Mouse (Mus musculus): ENCODE results near the gene Fli1.

Gene Fli1

DNA sequence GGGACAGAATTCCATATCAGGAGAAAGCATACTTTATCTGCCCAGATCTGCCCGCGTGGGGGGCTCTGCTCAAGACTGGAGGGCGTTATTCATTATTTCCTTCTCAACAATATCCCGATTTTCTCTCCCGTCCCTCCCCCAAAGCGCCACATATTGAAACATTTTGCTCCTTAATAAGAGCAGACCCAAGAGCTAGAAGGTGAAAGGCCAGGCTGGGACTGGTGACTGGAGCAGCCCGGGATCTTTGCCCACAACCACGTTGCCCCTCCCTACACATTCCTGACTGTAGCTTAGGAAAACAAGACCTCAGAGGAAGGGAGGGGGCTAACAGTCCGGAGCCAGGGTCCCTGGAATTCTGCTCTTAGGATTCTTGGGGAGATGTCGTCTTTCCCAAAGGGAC lies 7.9 kb upstream of the Fli1 start:
- no peak for DNase-seq (ENCODE audit: extremely low read depth, low read depth)

DNA sequence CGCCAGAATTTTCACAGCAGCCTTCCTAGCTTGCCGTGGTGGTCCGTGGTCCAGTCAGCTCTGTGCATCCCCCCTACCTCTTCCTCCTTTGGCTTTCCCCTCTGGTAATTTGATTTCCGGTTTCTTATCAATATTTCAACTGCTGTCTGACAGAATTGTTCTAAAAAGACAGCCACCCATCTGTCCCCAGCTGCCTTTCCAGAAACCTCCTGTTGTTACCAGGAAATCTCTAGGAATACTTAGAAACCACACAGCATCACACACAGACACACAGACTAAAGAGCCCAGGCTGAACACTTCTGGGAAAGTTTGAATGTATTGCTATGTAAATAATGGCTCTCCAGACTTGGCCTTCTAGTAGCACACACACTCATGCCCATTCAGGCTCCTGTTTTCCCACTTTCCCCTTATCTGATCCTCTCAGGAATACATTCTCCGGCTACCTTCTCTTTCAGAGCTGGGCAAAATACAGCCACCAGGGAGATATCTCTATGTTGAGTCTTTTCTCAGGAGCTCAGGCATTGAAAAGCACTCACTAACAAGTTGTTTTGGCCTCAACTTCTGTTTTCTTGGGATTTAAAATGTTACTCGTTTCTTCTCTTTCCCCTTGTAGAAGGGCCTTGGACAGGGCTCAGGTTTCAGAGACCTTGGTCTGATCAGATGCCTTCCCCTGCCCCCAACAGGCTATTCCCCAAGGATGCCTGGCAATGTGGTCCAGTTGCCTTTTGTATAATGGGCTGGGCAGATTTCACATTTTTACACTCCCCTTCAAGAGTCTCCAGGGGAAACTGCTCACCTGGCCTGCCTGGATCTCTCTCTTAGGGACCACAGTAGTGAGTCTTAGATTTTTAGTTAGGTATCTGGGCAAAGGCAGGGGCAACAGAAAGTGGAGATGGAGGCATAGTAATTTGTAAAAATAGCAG lies 7.1 kb upstream of the Fli1 start:
- DNase-seq (ENCODE audit: extremely low read depth, low read depth), result peak; percentile 77

DNA sequence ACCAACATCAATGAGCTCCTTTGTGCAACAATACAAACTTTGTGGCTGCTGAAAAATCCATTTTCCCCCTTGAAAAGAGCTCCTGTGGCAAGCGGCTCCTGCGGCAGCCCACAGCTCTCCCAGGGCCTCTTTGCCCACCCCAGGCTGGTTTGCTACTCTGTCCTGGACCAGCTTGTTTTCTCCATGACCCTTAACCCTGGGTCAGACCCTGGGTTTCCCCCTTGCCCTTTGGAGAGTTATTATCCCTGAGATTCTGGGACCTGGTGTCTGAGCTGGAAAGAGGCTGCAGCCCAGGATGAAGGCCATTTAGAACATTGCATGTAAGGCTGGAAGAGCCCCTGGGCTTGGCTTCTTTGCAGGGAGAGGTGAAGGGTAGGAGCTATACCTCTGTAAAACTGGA lies 4.1 kb upstream of the Fli1 start:
- DNase-seq (ENCODE audit: extremely low read depth, low read depth), result no peak

DNA sequence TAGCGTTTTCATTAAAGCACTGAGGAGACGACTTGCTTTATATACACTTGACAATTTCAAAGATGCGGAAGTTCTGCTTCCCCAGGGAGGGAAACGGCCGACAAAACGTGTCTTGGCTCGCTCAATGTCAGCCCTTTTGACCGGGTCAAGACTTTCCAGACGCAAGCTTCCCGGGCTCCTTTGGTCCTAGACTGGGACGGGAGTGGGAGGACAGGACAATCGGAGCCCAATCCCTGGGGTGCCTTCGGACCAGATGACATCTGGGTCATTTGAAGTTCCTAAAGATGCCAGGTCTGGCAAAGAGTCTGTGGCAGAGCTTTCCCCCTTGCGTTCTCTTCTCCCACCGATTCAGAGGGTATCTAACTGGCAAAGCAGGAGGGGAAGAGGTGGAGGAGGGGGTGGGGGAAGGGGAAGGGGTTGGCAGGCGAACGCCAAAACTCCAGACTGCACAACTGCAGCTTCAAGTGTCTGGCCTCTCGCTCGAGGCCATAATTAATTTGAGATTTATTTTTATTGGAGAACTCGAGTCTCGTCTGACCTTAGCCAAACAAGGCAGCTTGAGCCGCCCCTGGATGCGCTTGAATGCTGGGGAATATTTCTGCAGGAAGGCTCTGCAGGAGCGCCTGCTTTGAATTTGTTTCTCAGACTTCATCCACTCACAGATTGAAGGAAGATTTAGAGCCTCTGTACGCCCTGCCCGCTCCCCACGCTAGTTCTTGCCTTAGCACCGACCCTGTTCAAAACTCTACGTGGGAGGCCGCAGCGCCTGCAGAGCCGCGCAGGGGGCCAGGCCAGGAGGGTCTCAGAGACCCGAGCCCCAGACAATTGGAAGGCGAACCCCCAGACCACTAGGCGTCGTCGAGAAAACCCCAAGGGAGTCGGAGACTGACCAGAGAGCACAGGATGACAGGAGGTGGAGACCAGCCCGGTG lies 2.3 kb upstream of the Fli1 start:
- no peak for DNase-seq (ENCODE audit: extremely low read depth, low read depth)

DNA sequence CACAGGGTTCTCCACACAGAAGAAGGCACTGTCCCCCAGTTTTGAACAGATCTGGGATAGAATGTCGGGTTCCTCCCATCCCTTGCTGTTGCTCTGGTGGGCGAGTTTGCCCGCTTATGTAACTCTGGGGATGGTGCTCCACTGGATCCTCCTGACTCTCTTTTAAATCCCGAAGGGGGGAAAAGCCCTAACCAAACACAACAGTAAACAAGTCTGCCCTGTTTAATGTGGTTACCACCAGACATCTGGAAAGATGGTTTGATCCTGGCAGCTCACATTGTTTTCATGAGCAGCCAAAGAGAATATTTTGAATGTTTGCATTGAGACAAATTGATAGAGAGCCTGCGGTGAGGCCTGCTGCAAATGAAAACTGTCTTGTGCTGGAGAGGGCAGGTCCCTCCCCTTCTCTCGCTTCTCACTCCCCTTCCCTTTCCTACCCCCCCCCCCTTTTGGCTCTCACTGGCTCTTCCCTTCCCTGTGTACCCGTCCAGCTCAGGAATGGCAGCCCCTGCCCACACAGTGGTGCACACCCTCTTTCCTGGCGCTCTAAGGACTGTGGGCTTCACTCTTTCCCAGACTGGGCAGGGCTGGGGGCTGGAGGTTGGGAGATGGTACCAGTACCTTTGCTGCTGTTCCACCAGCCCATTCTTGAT lies 1.4 kb upstream of the Fli1 start:
- DNase-seq (ENCODE audit: extremely low read depth, low read depth), result no peak

DNA sequence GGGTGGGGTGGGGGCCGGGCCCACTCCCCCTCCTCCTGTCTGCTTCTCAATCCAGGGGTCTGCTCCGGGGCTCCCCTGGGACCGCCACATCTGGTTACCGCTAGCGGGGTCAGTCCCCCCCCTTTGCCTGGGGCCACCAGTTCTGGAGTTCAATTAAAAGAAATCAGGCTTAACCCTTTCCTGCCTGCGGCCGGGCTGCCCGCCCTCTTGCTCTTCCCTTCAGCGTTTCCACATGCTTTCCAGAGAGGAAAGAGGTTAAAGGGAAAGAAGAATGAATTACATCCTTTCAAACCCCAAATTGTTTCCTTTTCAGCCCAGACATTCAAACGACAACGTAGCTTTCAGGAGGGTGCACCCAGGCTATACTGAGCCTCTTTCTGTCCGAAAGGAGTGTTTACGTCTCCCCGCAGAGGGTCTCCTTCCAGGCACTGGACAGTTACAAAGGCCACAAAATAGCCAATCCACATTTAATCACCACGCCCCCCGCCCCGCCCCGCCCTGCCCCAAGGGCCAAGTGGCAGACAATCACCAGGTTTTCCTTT lies 450 bp upstream of the Fli1 start:
- DNase-seq (ENCODE audit: extremely low read depth, low read depth), result no peak

DNA sequence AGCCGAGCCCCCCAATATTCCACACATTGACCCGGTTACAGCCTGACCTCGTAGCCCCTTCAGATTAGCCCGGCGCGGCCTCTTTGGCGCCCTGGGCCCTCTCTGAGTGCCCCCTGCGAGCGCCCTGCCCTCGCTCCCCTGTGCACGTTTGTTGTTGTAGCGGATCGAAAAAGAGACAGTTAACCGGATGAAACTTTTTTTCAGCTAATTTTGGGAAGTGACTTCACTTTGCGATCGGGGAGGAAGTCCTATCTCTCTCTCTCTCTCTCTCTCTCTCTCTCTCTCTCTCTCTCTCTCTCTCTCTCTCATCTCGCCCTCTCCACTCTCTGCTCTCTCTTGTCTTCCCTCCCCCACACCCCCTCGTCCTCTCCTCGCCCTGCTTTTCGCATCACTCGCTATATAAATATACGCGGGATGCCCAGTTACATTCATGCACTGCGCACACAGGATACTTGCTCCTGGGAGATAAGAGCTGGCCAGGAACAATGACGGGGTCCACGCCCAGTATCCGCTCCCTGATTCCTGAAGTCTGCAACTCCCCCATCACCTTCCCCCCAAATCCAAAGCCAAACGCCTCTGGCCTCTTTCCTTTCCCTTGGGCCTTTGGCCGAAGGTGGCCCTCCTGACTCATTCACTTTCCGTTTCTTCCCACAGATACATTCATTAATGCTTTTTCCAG lies 1.3 kb downstream of the Fli1 start:
- DNase-seq (ENCODE audit: extremely low read depth, low read depth), result peak; percentile 84

DNA sequence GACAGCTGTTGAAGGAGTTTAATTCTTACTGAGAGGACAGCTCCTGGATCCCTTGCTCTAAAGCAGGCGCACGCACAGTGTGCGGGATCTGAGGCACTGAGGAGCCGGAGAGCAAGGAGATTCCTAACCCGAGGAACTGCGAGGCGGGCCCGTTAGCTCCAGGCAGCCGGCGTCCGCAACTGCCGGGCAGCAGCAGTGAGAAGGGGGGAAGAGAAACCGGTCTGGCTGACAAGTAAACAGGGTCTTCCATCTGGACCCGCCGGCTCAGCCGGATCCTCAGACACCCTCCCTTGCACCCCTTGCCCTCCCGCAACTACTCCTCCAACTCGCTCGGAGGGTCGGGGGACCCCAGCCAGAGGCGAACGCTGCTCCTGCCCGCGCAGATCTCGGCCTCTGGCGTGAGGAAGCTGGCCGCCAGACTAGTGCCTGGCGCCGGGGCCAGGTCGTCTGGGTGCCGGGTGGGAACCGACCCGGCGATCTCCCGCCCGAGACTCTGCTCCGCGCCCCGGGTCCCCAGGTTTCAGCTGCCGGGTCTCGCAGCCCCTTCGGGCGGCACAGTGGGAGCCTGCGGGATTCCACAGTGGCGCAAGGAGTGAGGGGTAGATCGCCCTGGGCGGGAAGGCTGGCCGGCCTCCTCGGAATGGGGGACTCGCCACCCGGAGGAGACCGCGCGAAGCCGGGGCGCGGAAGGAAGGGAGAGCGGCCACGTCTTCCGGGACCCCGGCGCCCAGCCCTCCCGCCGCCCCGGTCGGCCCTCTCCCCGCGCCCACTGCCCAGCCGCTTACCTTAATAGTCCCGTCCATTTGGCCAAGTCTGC lies 2.0 kb downstream of the Fli1 start:
- DNase-seq (ENCODE audit: extremely low read depth, low read depth), result no peak

DNA sequence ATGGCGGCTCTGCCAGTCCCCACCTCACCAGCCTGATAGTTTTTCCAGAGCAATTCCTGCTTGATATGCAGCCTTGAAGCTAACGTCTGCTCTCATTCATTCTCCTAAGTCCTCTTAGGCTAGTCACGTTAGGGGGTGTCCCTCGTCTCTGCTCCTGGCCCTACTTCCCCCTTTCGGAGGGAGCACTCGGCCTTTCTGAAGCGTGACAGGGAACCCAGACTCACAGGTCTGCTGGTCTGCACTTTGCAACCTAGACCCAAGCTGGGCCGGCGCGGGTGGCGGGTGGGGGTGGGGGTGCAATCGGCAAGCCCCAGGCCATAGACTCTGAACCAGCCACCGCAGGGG lies 2.6 kb downstream of the Fli1 start:
- peak; percentile 94 for DNase-seq (ENCODE audit: extremely low read depth, low read depth)

DNA sequence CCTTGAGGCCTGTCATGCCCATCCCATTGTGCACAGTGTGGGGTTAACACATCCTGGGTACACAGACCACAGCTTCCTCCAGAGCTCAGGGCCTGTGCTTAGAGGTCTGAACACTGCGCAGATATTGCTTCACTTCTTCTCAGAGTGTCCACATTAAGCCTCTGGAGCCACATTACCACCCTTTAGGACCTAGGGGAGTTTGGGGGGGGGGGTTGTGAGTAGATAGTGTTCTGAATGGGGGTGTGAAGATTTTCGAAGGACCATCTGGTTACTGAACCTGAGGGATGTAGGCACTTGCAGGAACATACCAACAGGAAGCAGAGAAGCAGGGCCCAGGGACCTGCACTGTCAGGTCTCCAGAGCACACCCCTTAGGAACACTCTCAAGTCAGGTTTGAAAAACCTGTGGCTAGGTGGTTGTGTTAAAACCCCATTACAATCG lies 3.3 kb downstream of the Fli1 start:
- no peak for DNase-seq (ENCODE audit: extremely low read depth, low read depth)

DNA sequence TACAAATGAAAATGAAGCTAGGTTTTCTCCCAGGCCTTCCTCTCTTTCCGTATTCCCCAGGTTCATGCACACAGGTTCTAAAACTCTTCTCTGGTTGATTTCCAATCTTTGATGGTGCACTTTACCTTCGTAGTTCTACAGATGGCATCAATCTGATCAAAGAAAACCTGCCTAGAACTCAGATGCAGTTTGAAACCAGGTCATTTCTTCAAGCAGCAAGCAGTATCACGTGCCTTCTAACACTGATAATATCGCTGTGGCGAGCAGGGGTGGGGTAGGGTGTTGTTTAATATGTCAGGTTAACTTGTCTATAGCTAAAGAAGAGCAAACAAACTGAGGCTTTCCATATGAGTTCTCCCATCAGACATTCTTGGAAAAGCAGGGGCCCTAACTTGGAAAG lies 4.5 kb downstream of the Fli1 start:
- no peak for DNase-seq (ENCODE audit: extremely low read depth, low read depth)

DNA sequence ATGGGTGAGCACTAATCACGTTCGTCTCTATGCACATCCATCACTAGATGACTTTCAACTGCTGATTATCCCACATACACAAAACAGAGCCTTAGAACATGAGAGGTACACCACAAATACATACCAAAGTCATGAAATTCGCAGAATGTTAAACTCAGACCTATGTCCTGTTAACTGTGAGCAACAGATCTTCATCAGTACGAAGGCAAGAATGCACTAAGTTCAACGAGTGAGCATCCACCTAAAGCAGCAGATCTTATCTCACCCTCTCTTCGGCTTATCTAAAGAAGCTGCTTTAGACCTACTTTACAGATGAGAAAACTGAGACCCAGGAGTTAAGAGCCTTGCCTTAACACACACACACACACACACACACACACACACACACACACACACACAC lies 5.0 kb downstream of the Fli1 start:
- DNase-seq (ENCODE audit: extremely low read depth, low read depth), result no peak

DNA sequence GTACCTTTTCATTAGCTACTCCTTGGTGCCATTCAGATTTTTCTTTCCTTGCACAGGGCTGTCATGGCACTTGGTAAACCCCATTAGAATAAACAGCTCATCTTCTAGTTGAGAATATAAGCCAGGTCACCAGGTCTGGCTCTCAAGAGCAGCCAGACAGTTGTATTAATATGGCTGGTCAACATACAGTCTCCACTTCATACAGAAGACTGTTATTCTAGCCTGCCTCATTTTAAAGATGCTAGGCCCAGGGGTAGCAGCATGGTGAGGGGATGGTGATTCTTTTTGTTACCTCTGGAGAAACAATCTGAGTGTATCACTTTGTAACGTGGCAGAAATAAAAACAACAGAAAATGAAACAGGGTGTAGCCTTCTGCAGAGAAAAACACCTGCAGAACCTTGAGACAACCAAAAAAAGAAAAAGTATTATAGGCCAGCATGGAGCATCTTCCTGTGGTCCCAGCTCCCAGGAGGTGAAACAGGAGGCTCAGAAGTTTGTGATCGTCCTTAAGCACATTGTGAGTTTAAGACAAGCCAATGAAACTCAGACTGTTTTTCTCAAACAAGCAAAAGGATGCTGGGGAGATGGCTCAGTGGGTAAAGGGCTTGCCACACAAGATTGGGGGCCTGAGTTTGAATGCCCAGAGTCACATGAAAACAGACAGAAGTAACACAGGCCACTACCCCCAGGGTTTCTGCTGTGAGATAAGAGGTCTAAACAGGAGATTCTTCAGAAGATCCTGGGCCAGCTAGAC lies 7.3 kb downstream of the Fli1 start:
- no peak for DNase-seq (ENCODE audit: extremely low read depth, low read depth)

DNA sequence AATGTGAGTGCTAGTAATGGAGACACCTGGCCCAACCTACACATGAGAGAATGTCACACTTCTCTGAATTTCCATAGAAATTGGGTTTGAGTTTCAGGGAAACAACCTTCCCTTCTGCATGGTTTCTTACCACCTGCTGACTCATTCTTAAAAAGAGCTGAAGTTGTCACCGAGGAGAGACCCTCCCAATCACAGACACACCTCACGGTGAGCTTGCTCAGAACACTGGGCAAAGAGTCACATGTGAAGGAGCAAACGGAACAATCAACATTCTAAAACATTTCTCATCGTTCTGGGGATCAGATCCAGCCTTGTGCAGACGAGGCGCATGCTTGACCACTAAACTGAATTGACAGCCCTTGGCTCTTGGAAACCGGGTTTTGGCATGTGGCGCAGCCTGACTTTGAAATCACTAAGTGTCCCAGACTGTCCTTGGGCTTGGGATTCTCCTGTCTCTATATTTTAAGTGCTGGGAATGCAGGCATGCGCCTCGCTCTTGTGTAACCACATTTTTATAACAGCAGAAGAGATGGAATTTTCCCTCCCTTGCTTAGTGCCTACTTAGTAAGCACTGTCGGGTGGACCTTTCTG lies 8.5 kb downstream of the Fli1 start:
- DNase-seq (ENCODE audit: extremely low read depth, low read depth), result no peak

DNA sequence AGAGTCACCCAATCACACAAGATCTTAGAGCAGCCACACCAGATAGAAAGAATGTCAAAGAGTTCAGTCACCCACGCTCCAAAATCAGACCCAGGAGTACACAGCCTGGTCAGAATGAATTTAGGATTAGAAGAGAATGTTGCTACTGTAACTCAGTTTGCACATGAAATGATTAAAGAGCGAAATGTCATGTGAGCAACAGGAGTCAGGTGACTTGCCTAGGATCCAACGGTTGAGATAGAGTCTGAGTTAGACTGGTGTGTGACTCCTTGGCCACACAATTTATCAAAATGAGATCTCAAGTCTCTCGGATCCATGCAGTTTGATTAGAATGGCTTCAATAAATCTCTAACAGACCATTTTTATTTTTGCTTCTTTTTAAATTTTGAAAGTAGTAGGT lies 11.1 kb downstream of the Fli1 start:
- DNase-seq (ENCODE audit: extremely low read depth, low read depth), result no peak

DNA sequence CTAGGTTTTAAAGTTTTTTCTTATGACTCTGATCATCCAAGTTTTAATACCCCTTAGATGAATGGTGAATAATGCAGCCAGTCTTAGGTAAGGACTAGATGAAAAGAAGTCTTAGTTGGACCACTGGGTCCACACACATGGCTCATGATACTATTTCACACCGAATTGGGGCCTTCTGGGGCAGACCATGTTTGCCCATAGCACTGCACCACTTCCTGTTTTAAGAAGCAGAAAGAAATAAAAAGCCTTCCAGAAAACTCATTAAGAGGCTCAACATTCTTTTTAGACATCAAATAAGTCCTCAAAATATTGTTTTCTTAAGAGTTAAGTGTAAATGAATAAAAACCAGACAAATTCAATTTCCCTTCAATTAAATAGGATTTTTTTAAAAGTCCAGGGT lies 11.7 kb downstream of the Fli1 start:
- no peak for DNase-seq (ENCODE audit: extremely low read depth, low read depth)

DNA sequence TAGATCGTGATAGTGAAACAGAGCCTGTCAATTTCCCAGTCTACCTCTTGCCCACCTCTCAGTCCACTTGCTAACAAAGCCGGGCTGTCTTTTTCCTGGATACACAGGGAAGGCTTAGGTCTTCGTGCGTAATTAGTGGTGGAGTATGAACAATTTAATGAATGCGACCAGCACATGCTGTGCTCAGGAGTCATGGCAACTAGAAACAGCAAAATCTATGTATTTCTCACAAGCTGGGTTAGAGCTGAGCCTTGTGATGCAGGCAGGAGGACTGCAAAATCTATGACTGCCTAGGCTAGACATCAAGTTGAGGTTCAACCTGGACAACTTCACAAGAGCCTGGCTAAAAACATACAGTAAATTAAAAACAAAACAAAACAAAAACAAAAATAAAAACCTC lies 12.5 kb downstream of the Fli1 start:
- no peak for DNase-seq (ENCODE audit: extremely low read depth, low read depth)

DNA sequence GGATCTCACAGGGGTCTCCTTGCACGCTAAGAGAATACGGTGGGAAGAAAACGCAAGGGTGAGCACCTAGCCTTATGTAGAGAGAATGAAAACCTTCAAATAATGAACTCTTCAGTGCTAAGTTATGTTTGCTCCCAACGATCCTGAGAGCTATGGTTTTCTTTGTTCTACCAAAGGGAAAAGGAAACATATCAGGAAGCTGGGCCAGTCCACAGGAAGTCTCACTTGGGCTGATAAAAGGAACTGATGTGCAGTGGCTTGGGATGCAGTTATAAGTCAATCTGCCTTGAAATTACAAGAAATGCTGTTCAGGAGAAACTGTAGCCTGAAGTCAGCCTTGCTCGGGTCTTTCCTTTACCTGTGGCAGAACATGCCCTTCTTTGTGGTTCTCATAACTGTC lies 13.1 kb downstream of the Fli1 start:
- no peak for DNase-seq (ENCODE audit: extremely low read depth, low read depth)

DNA sequence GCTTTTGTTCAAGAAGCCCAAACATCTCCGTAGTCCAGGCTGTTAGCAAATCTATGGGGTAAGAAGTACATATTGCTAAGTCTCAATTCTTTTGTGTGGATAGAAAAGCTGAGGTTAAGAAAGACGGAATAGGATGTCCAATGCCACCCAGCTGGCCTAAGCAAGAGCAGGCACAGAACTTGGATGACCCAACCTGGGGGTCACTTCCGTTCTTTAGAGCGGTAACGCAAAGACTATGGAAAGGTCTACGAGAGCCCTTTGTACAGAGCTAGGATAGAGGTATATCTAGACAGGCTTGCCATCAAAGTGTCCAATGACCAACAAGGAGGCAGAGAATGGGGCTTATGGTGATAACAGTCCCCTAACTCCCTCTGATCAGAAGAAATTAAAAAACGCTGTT lies 15.3 kb downstream of the Fli1 start:
- DNase-seq (ENCODE audit: extremely low read depth, low read depth), result no peak

All from MEL-GATA-1-ER (cell line).